Mouse (Mus musculus) heart, adult 9 months (tissue): Measurements from ENCODE around the gene Phc2.

Experiments used
- DNase-seq, 2 experiments: peaks; one replicate each; pipeline ENCODE4 v3.0.0; 2022; ENCODE audit warnings: low spot score in 2 of 2

Phc2 gene

DNA sequence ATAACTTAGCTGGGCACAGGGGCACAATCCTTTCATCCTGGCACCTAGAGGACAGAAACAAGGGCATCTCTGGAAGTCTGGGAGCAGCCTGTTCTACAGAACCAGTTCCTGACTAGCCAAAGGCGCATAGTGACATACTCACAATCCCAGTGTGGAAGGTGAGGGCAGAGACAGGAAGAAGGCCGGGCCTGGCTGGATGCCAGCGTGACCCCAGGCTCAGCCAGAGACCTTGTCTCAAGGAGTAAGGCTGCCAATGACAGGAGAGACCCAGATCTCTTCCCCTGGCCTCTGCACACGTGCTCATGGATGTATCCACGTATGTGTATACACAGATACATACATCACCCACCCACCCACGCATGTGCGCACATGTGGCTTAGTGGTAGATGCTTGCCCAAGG is 127.5 kb downstream of the Phc2 start:
- no peak for DNase-seq

- DNase-seq: no peak
Measured at GRCm38 (mm10) chr4:128782645-128783044, 128.1 kb downstream of the Phc2 start.

GRCm38 (mm10) chr4:128784950-128785631 is 130.6 kb downstream of the Phc2 start:
- no peak for DNase-seq

GRCm38 (mm10) chr4:128785921-128786654 is 131.6 kb downstream of the Phc2 start:
- DNase-seq: no peak

DNA sequence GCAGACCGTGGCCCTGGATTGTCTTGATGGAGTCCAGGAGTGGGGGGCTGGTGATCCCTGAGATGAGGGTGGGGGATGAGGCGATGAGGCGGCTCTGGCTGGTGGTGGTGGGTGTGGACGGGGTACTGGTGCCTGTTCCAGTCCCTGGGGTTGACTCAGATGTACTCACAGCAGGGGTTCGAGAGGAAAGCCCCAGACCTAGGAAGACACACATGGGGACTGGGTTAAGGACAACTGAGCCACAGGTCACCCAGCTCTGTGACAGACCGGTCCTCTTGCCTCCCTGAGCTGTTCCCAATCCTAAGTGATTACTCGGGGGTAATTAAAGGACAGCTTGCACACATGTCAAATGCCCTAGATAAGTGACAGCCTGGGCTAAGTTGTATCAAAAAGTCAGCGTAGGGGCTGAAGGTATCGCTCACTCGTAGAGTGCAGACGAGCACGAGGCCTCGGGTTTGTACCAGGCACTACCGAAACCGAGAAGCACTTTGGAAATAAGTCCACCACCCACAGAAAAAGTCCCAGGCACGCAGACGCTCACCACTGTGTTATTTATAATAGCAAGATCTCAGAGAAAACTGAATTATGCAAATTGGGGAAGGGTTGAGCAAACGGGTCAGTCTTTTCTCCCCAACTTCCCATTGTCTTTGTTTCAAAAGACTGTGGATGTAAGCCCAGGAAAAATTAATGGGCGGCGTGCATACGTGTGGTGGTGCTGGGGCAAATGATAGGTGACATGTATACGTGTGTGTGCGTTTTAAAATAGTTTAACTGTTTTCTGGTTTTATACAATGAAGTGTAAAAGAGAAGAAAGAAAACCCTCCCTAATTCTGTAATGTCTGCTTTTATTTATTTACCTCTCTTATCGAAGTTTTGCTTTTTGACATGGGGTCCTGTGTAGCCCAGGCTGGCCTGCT is 132.8 kb downstream of the Phc2 start:
- DNase-seq: no peak

- no peak for DNase-seq
Measured at GRCm38 (mm10) chr4:128788108-128788507, 133.6 kb downstream of the Phc2 start.

GRCm38 (mm10) chr4:128789646-128790045 is 135.1 kb downstream of the Phc2 start:
- no peak for DNase-seq

- DNase-seq: peak in 1 of 2 experiments; percentile 18
Measured at GRCm38 (mm10) chr4:128793710-128794109, 139.2 kb downstream of the Phc2 start.

- DNase-seq: peak in 1 of 2 experiments; percentile 27
Measured at GRCm38 (mm10) chr4:128794198-128794597, 139.7 kb downstream of the Phc2 start.

GRCm38 (mm10) chr4:128795596-128795995 is 141.1 kb downstream of the Phc2 start:
- DNase-seq: no peak

DNA sequence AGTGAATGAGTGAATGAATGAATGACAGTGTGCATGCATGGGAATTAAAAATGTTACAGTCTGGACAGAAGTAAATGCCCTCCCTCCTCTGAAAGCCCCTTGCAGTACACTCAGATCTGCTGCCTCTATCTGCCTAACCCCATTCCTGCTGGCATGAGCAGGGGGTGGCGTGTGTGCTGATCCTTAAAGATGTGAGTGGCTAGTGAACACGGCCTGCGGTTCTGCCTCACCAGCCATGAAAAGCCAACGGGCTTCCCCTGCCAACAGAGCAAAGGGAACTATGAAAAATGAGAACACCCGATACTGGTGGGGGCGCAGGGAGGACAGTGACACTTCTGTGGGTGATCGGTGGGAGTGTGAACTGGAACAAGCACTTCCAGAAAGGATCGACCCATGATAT is 142.3 kb downstream of the Phc2 start:
- no peak for DNase-seq

DNA sequence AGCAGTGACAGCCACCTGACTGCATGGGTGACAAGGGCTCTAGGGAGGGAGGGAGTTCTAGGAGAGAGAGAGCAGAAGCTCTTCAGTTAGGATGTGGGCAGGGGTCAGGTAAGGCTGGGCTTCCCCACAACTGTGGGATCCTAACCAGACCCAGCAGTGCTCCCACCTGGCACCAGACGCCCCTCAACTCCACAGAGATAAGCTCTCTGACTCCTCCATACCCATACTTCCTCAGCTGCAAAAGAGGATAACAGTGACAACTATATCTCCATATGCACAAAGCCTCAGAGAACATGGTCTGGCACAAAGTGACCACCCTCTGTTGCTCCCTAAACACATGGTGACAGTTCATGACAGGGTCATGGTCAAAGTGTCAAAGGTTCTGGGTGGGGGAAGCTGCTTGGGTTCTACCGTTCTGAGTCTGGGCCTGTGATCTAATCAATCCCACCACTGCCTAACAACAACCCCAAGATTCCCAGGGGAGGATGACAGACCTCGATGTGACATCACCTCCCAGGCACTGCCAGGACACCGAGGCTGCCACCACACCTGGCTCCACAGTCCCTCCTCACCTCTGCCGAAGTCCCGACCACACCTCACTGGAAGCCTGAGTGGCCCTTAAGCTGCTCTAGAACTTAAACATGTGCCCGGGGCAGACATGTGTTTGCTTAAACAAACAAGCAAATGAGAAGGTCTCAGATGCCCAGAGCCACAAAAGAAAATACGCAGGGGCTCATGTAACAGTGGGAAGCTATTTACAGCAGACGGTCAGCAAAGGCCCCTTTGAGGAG is 147.4 kb downstream of the Phc2 start:
- no peak for DNase-seq
